Mouse (Mus musculus) heart, postnatal 0 days (tissue): ENCODE measurements around the gene Fgfr2. TPM values are rescaled to one million over a fixed set of nuclear protein-coding genes. Genes with fewer than 3 reads are reported as not detected.

Experiments
- ATAC-seq: fragments of 200-750 bp; cut with Nextera tagmentation; 2 replicates; pipeline ENCODE4 v1.8.0; 2017; ENCODE audit warnings: low read depth, moderate number of reproducible peaks, moderate library complexity; ENCODE audit not compliant: insufficient read depth
- DNase-seq: peaks from one replicate; pipeline ENCODE4 v3.0.0-alpha.2; 2016; ENCODE audit warnings: low spot score
- H3K27ac ChIP-seq: fragments of 300-500 bp; sonication (generic); 2 replicates; pipeline ENCODE4 v1.5.1; 2014; ENCODE audit warnings: low read depth, mild to moderate bottlenecking
- H3K27me3 ChIP-seq: fragments of 300-500 bp; sonication (generic); 2 replicates; pipeline ENCODE4 v1.6.1; 2014; ENCODE audit warnings: low read length, mixed read lengths; ENCODE audit not compliant: control insufficient read depth, insufficient read depth
- H3K36me3 ChIP-seq: fragments of 300-500 bp; sonication (generic); replicated peaks from 2 replicates; pipeline ENCODE4 v1.6.1; 2014; ENCODE audit warnings: low read length, mixed read lengths; ENCODE audit not compliant: control insufficient read depth, insufficient read depth
- H3K4me1 ChIP-seq: fragments of 300-500 bp; sonication (generic); 2 replicates; pipeline ENCODE4 v1.6.1; 2014; ENCODE audit warnings: antibody characterized with exemption; ENCODE audit not compliant: control insufficient read depth, insufficient read depth
- H3K4me2 ChIP-seq: fragments of 300-500 bp; sonication (generic); 2 replicates; pipeline ENCODE4 v1.6.1; 2014; ENCODE audit warnings: low read depth, mild to moderate bottlenecking, low read length, moderate library complexity
- H3K4me3 ChIP-seq: fragments of 300-500 bp; sonication (generic); 2 replicates; pipeline ENCODE4 v1.5.1; 2014; ENCODE audit warnings: low read depth, low read length
- H3K9ac ChIP-seq: fragments of 300-500 bp; sonication (generic); replicated peaks from 2 replicates; pipeline ENCODE4 v1.6.1; 2014; ENCODE audit warnings: low read depth, low read length, mixed read lengths
- H3K9me3 ChIP-seq: fragments of 300-500 bp; sonication (generic); replicated peaks from 2 replicates; pipeline ENCODE4 v1.6.1; 2016; ENCODE audit warnings: low read length; ENCODE audit not compliant: control insufficient read depth
- CTCF ChIP-seq: IDR thresholded peaks from 2 replicates; pipeline ENCODE4 v1.5.1; 2016; ENCODE audit warnings: antibody characterized with exemption, control low read depth, low read depth
- EP300 ChIP-seq: IDR thresholded peaks from 2 replicates; pipeline ENCODE4 v1.6.1; 2016; ENCODE audit warnings: antibody characterized with exemption, low read depth
- WGBS: fragments of 180-500 bp; shearing (Covaris S2); extraction: QIAGEN DNeasy Blood & Tissue Kit; methylation state at CpG from one replicate; pipeline ENCODE4 v1.1.7; 2014; 5-methylcytosine and 5-hydroxymethylcytosine counted together
- polyA plus RNA-seq: library from polyadenylated mRNA; unstranded; fragments of >200 nt; fragmentation: Nextera tagmentation; extraction: Ambion mirVana; gene quantifications from 2 replicates; pipeline ENCODE4 v1.2.1, GENCODE M21; 2015
- total RNA-seq: library from RNA; depleted of rRNA; stranded (reverse); fragments of >200 nt; gene quantifications from 2 replicates; pipeline ENCODE4 v1.2.3, GENCODE M21; 2014; ENCODE audit warnings: low replicate concordance

Gene Fgfr2
- total and polyA plus RNA-seq, 2 experiments from 2014 or later: 3.8 to 11.5 TPM

GRCm38 (mm10) chr7:130288248-130288647, 2834.9 kb downstream of the Fgfr2 start:
- H3K4me1 ChIP-seq: peaks cover 29% of the 10 kb centered on the region; the same call in 1 of the 2 replicates
- H3K4me3 ChIP-seq: no peak overlapping the region
- no peaks in the 10 kb centered on the region for H3K27me3 ChIP-seq
- H3K4me2 ChIP-seq: no peak overlapping the region
- 51% methylated on average over 7 of the region's 7 CpGs for WGBS
- H3K27ac ChIP-seq: peak overlapping the region; percentile 65
- DNase-seq (no peak), ATAC-seq (no peak)
- H3K9me3 ChIP-seq: no peaks in the 10 kb centered on the region
- no peak overlapping the region for H3K9ac ChIP-seq
- TF ChIP-seq EP300 (no peak), CTCF (no peak)
- H3K36me3 ChIP-seq: no peaks in the 10 kb centered on the region

- Histone ChIP-seq H3K4me3 (no peak overlapping the region), H3K27ac (peak overlapping the region; percentile 31), H3K36me3 (no peaks in the 10 kb centered on the region), H3K4me1 (no peaks in the 10 kb centered on the region), H3K9me3 (no peaks in the 10 kb centered on the region), H3K27me3 (no peaks in the 10 kb centered on the region), H3K9ac (no peak overlapping the region), H3K4me2 (no peak overlapping the region)
- TF ChIP-seq EP300: no peak
- TF ChIP-seq CTCF: no peak
- DNase-seq: no peak
- ATAC-seq: peak; percentile 62
- 65% methylated on average over 19 of the region's 19 CpGs for WGBS
Measured at GRCm38 (mm10) chr7:130278738-130279705, 2844.1 kb downstream of the Fgfr2 start.

GRCm38 (mm10) chr7:130278000-130278737, 2845.0 kb downstream of the Fgfr2 start:
- TF ChIP-seq CTCF: no peak
- no peak for TF ChIP-seq EP300
- Histone ChIP-seq H3K27me3 (no peaks in the 10 kb centered on the region), H3K27ac (peak overlapping the region; percentile 31; the same call in 1 of the 2 replicates), H3K9ac (no peak overlapping the region), H3K4me2 (no peak overlapping the region), H3K36me3 (no peaks in the 10 kb centered on the region), H3K9me3 (no peaks in the 10 kb centered on the region), H3K4me1 (no peaks in the 10 kb centered on the region), H3K4me3 (no peak overlapping the region)
- DNase-seq (no peak), ATAC-seq (no peak; the same call in 1 of the 2 replicates)
- WGBS: 72% methylated on average over 11 of the region's 11 CpGs

GRCm38 (mm10) chr7:130273265-130273664, 2849.9 kb downstream of the Fgfr2 start:
- 8% methylated on average over 16 of the region's 16 CpGs for WGBS
- H3K4me2 ChIP-seq: no peak overlapping the region

GRCm38 (mm10) chr7:130270807-130271206, 2852.3 kb downstream of the Fgfr2 start:
- TF ChIP-seq CTCF: peak; percentile 34; the same call in 1 of the 2 replicates
- no peak for TF ChIP-seq EP300
- DNase-seq (no peak), ATAC-seq (no peak)
- Histone ChIP-seq H3K4me3 (no peak overlapping the region), H3K27me3 (peaks cover 12% of the 10 kb centered on the region; the same call in 1 of the 2 replicates), H3K4me1 (no peaks in the 10 kb centered on the region), H3K9me3 (no peaks in the 10 kb centered on the region), H3K27ac (no peak overlapping the region), H3K4me2 (no peak overlapping the region), H3K36me3 (no peaks in the 10 kb centered on the region), H3K9ac (no peak overlapping the region)
- 80% methylated on average over 5 of the region's 5 CpGs for WGBS

More at GRCm38 (mm10) chr7:130273265-130273664, 2849.9 kb downstream of the Fgfr2 start:
- Histone ChIP-seq H3K27me3 (peaks cover 12% of the 10 kb centered on the region; the same call in 1 of the 2 replicates), H3K36me3 (no peaks in the 10 kb centered on the region), H3K4me3 (no peak overlapping the region), H3K9me3 (no peaks in the 10 kb centered on the region), H3K9ac (no peak overlapping the region), H3K4me1 (no peaks in the 10 kb centered on the region), H3K27ac (no peak overlapping the region)
- peak; percentile 61 for ATAC-seq
- DNase-seq: peak; percentile 43
- no peak for TF ChIP-seq EP300
- TF ChIP-seq CTCF: peak; percentile 94
